Mouse (Mus musculus) heart, postnatal 0 days (tissue): ENCODE data around the gene Lilra5.

Source experiments
- CTCF ChIP-seq: IDR thresholded peaks from 2 replicates; pipeline ENCODE4 v1.5.1; 2016; ENCODE audit warnings: antibody characterized with exemption, control low read depth, low read depth
- EP300 ChIP-seq: IDR thresholded peaks from 2 replicates; pipeline ENCODE4 v1.6.1; 2016; ENCODE audit warnings: antibody characterized with exemption, low read depth

- TF ChIP-seq CTCF (no peak), EP300 (no peak)
Observed at GRCm38 (mm10) chr7:4239038-4239721, 1.6 kb downstream of the Lilra5 start.
